Mouse (Mus musculus) layer of hippocampus, adult 2 months (tissue): ENCODE data around the gene Fgfr4. TPM values are rescaled to one million over a fixed set of nuclear protein-coding genes. Genes with fewer than 3 reads are reported as not detected.

Experiments
- DNase-seq, 2 experiments: peaks; one replicate each; pipeline ENCODE4 v3.0.0; 2022; ENCODE audit warnings: low spot score in 2 of 2
- H3K27ac ChIP-seq: fragments of 200-600 bp; 2 replicates; pipeline ENCODE4 v1.8.1; 2022
- H3K4me3 ChIP-seq: fragments of 200-600 bp; 2 replicates; pipeline ENCODE4 v1.8.1; 2022; ENCODE audit warnings: mild to moderate bottlenecking
- CTCF ChIP-seq: fragments of 200-600 bp; conservative IDR thresholded peaks from 2 replicates; pipeline ENCODE4 v1.8.1; 2022; ENCODE audit warnings: antibody characterized with exemption, mild to moderate bottlenecking, moderate library complexity
- long read RNA-seq, 2 experiments: library from polyadenylated mRNA; stranded (forward); transcript quantifications; one replicate each; pipeline ENCODE4 v2.0.0; 2021; ENCODE audit warnings: borderline mapping rate in 2 of 2
- total RNA-seq, 2 experiments: library from RNA; stranded (reverse); gene quantifications; 2 replicates each; pipeline ENCODE4 v1.2.3; 2021

The Fgfr4 gene
- total RNA-seq = under 1 TPM; 0.36 to 0.42 TPM
- long read RNA-seq, experiment 1 = 0 reads
- long read RNA-seq, experiment 2 = 0 reads

DNA sequence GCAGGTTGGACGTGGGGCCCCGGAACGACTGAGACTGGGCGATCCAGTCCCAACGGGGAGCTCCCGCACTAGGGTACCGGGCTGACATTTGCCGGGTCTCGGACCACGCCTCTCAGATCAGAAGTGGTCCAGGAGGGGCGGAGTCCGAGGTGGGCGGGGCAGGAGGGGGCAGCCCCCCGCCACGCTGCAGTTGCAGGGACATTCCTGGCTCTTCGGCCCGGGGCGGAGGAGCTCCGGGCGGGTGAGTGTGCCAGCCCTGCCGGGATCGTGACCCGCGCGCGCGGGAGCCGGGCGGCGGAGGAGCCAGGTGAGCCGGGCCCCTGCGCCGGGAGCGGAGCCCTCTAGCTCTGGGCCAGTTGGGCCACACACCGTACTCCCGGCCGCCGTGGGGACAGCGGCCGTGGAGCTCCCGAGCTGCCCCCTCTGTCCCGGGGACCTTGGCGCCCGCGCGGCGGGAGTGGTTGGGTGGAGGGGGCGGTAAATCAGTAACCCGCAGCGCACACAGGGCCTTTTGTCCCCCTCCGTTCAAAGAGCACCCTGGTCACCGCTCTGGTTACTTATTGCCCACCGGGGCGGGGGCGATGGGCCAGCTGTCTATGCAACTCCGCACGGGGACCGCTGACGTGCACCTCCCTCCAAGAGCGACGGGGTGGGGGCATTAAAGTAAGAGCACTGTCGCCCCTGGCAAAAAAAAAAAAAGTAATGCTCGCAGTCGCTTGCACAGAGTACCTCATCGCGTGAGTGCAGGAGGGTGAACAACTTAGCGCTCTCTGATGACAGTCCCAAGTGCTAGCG, at the start of gene Fgfr4:
TSS of gene Fgfr4 (plus strand) at position 20 of the 795 bp plus-strand sequence.
- DNase-seq = no peak
- peak within 1 kb of the TSS; percentile 51 for H3K4me3 ChIP-seq
- no peak within 1 kb of the TSS for H3K27ac ChIP-seq
- no peak for TF ChIP-seq CTCF

DNA sequence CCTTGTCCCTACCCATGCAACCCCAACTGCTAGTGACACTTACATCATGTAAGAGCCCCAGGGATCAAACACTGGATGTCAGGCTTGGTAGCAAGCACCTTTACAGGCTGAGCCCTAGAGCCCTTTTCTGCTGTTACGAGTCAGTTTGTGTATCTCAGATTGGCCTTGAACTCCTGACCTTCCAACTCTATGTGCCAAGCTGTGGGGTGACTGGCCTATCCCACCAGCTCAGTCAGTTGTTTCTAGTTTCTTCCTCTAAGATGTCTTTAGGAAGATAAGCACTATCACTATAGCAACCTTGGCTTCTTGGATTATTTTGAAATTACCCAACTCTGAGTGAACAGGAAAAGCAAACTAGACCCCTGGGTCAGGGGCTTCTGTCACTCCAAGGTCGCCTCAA, 49.1 kb upstream of the Fgfr4 start:
- no peak for DNase-seq
- H3K4me3 ChIP-seq = no peak overlapping the region
- TF ChIP-seq CTCF = no peak

GRCm38 (mm10) chr13:55105045-55105952, 47.1 kb upstream of the Fgfr4 start, which contains the start of gene Zfp346:
Gene Zfp346 (plus strand): TSS chr13:55105311.
- peak; percentile 68 for TF ChIP-seq CTCF
- Histone ChIP-seq H3K4me3 (peak within 1 kb of the TSS; percentile 85), H3K27ac (peak within 1 kb of the TSS; percentile 94)
- peak; percentile 96 for DNase-seq

More for the DNA sequence above, 49.1 kb upstream of the Fgfr4 start:
- no peak overlapping the region for H3K27ac ChIP-seq

- no peak for TF ChIP-seq CTCF
- Histone ChIP-seq H3K4me3 (peak overlapping the region; percentile 85), H3K27ac (peak overlapping the region; percentile 94)
- no peak for DNase-seq
Measured at GRCm38 (mm10) chr13:55105953-55106691, 46.3 kb upstream of the Fgfr4 start.

GRCm38 (mm10) chr13:55107116-55107515, 45.3 kb upstream of the Fgfr4 start:
- no peak for TF ChIP-seq CTCF
- Histone ChIP-seq H3K4me3 (no peak overlapping the region; the same call in 1 of the 2 replicates), H3K27ac (no peak overlapping the region; the same call in 1 of the 2 replicates)
- no peak for DNase-seq

DNA sequence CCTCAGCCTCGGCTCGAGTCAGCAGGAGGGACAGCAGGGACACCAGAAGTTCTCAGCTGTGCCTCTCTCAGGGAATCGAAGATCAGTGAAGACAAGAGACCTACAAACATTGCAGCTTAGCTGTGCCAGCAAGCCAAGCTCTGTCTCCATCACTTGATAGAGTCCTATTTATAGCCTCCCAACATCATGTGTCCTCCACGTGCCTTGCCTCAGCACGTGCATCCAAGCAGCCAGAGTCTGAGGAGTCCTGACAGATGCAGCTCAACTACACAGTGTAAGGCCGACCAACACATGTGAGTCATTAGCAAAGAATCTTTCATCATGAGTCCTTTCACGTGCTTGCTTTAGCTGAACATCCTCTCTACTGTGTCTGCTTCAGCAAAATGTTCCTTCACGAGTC, 44.7 kb upstream of the Fgfr4 start:
- no peak overlapping the region; the same call in 1 of the 2 replicates for H3K27ac ChIP-seq
- DNase-seq = peak in 1 of 2 experiments; percentile 26
- no peak overlapping the region for H3K4me3 ChIP-seq
- no peak for TF ChIP-seq CTCF

GRCm38 (mm10) chr13:55114375-55114774, 38.1 kb upstream of the Fgfr4 start:
- H3K4me3 ChIP-seq = no peak overlapping the region
- H3K27ac ChIP-seq = no peak overlapping the region
- no peak for TF ChIP-seq CTCF
- DNase-seq = no peak

DNA sequence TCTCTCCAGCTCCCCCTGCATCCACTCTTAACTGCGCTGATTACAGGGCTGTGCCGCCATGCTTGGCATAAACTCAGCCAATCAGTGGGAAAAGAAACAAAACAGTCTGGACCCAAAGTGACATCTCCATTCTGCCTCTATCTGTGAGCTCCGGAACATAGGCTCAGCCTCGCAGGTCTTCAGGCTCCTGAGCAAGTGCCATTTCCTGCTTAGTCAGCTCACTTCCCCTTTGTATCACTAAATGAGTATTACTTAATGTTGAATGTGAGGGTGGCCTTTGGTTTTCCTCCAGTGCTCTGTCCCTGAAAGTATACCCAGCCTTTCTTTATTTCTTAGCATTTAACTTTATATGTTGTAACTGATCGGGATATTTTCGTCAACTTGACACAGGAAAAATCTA, 27.5 kb upstream of the Fgfr4 start:
- H3K4me3 ChIP-seq = no peak overlapping the region
- DNase-seq = no peak
- no peak for TF ChIP-seq CTCF

GRCm38 (mm10) chr13:55133448-55133847, 19.0 kb upstream of the Fgfr4 start, which contains the start of gene Gm17617:
Gene Gm17617 (minus strand): TSS chr13:55133548.
- no peak for TF ChIP-seq CTCF
- H3K27ac ChIP-seq = no peak within 1 kb of the TSS
- no peak for DNase-seq

More for the DNA sequence above, 27.5 kb upstream of the Fgfr4 start:
- H3K27ac ChIP-seq = no peak overlapping the region

DNA sequence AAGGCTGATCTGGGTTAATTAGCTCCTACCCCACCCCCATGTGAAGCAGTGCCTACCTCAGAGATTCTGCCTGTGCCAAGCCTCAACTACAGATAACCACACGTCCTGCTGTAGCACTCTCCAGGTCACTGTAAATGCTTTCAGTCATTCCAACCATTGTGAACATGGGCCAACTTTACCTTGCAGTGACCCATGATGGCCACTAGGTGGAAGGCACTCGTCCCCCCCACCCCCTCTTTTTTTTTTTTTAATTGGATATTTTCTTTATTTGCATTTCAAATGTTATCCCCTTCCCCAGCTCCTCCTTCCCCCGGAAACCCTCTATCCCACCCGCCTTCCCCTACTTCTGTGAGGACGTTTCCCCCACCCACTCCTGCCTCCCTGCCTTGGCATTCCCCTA, 17.1 kb upstream of the Fgfr4 start:
- peak in 1 of 2 experiments; percentile 13 for DNase-seq
- peak; percentile 85 for TF ChIP-seq CTCF
- no peak overlapping the region for H3K27ac ChIP-seq

More at GRCm38 (mm10) chr13:55133448-55133847, 19.0 kb upstream of the Fgfr4 start, which contains the start of gene Gm17617:
- no peak within 1 kb of the TSS for H3K4me3 ChIP-seq

DNA sequence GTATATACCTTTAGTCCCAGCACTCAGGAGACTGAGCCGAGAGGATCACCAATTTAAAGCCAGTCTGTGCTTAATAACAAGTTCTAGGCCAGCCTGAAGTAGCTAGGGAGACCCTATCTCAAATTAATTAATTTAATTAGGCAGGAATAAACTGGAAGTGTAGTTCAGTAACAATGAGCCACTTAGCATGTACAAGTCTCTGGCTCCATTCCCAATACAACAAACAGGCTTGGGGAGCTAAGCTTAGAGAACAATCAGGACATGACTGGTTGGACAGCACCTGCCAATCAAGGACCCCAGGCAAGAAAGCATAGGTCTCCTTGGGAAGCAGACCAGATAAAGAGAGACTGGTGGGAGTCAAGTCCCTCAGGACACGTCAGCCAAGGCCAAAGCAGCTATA, 12.2 kb upstream of the Fgfr4 start:
- DNase-seq = no peak
- no peak overlapping the region for H3K27ac ChIP-seq
- no peak for TF ChIP-seq CTCF

More for the DNA sequence above, 17.1 kb upstream of the Fgfr4 start:
- H3K4me3 ChIP-seq = no peak overlapping the region

DNA sequence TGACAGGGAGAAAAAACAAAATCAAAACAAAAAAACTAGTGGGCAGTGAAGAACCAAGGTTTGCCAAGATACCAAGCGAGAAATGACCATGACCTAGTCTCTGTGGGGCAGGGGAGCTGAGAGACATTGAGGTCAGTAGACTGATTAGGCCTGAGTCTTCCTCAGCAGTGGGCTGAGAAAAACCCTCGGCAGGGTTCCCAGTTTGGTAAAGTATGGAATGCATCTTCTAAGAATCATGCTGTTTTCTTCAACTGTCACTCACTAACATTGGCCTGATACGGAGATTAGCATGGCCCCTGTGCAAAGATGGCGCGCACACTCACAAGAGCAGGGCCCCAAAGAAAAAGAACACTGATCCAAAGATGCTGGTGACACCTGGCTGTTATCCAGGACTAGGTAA, 1.5 kb downstream of the Fgfr4 start:
- no peak for TF ChIP-seq CTCF
- Histone ChIP-seq H3K27ac (no peak overlapping the region), H3K4me3 (no peak overlapping the region)
- no peak for DNase-seq

More for the DNA sequence above, 12.2 kb upstream of the Fgfr4 start:
- no peak overlapping the region for H3K4me3 ChIP-seq

GRCm38 (mm10) chr13:55162365-55162764, 9.9 kb downstream of the Fgfr4 start:
- H3K4me3 ChIP-seq = no peak overlapping the region
- no peak overlapping the region for H3K27ac ChIP-seq
- no peak for DNase-seq
- no peak for TF ChIP-seq CTCF
